Mouse (Mus musculus) erythroblast, embryonic 14.5 days (primary cell): Measurements from ENCODE around the gene Zfp956.

Source experiments
- GATA1 ChIP-seq: IDR thresholded peaks from 2 replicates; pipeline ENCODE4 v1.6.1; 2012; ENCODE audit warnings: low read length, inconsistent platforms, mixed read lengths
- TAL1 ChIP-seq: IDR thresholded peaks from 3 replicates; pipeline ENCODE4 v1.6.1; 2012; ENCODE audit warnings: low read length, inconsistent platforms, mixed read lengths

GRCm38 (mm10) chr6:47911650-47912049 is 41.5 kb upstream of the Zfp956 start:
- TF ChIP-seq TAL1 (no peak), GATA1 (no peak)
